Mouse (Mus musculus) urinary bladder, postnatal 4 days (tissue): ENCODE results near the gene Tbc1d1.
A peak's percentile ranks its signal among the peaks of the same experiment; 100 is the strongest.

Source experiments
- DNase-seq, 2 experiments: peaks; one replicate each; pipeline ENCODE4 v3.0.0; 2021 to 2022; ENCODE audit warnings: low spot score in 2 of 2

The Tbc1d1 gene

GRCm38 (mm10) chr5:64383215-64383614, 227.1 kb downstream of the Tbc1d1 start:
- DNase-seq: no peak

GRCm38 (mm10) chr5:64384546-64384945, 228.4 kb downstream of the Tbc1d1 start:
- DNase-seq: peak in 1 of 2 experiments; percentile 30

DNA sequence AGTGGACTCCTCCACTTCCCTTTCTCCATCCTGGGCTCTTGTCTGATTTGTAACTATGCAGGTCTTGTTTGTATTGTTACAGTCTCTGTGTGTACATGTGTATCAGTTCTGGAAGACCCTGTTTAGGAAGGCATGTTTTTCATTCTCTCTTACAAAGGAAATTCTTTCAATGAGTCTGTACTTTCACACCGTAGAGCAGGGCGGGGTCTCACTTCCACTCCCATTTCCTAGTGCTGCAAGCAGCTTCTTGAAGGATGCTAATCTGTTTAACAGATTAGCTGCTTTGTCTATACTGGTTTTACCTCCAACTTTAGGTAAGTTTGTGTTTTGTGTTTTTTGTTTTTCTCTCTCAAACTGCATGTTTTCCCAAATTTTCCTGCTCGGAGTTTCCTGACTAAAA, 230.9 kb downstream of the Tbc1d1 start:
- no peak for DNase-seq

- DNase-seq: no peak
Measured at GRCm38 (mm10) chr5:64389202-64389929, 233.3 kb downstream of the Tbc1d1 start.

DNA sequence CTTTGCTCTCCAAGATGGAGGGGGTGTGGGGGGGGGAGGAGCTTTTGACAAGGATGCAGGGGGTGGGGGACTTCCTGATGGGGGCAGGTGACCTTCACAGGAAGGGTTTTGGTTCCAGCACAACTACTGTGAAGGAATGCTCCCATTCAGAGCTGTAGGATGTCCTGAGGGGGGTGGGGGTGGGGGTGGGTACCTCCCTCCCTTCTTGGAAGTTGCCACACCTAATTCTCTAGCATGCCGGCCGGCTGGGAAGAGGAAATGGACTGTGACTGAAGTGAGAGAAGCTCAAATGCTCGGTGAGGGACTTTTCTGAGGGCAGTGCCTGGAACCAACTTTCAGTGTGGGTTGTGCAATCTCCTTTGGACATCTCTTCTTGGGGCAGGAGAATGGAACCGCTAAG, 235.2 kb downstream of the Tbc1d1 start:
- no peak for DNase-seq

DNA sequence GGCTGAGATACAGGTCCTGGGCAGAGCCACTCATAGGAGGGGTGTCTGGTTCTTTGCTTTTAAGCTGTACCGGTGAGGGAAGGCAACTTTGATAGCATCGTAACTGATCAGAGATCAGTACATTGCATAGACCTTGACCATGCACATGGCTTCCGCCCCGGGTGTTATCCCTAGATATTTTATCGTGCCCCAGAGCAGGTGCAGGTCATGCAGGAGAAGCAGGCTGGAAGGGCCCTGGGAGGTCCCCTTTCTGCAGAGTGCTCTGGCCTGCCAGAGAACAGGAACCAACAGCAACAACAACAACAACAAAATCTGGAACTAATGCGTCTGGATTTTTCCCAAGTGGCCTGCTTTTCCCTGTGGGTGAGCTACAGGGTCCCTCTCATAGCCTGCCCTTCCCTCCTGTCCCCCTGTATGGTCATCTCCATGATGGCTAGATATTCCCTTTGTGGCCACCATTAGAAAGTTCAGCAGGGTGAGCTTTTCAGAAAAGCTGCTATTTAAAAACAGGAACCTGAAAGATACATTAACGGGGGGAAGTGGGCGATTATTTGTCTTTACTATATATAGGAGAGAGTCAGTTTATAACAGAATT, 236.4 kb downstream of the Tbc1d1 start:
- no peak for DNase-seq

GRCm38 (mm10) chr5:64393530-64393929, 237.4 kb downstream of the Tbc1d1 start:
- no peak for DNase-seq

- no peak for DNase-seq
Measured at GRCm38 (mm10) chr5:64398155-64398554, 242.1 kb downstream of the Tbc1d1 start.

DNA sequence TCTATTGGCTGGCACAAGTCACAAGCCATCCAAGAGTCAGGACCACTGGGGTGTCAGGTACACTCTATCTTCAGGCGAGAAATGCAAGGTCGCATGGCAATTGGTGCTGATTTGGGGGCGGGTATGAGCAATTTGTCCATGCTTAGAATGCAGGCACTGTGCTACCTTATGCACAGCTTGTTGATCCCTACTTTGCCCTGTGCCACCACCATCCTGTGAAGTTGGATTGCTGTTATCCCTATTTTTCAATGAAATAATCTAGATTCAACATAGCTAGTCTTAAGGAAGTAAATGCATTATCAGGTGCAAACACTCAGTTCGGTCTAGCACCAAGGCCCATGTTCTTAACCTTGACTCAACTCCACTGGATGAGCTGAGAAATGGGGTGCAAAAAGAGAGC, 244.6 kb downstream of the Tbc1d1 start:
- DNase-seq: no peak
